Mouse (Mus musculus) ES-E14 (cell line): ENCODE results near the gene Serpinb8.

Source experiments
- CHD2 ChIP-seq: IDR thresholded peaks from 2 replicates; pipeline ENCODE4 v1.6.1; 2014; ENCODE audit warnings: mild to moderate bottlenecking, low read depth, low read length, inconsistent platforms
- ZC3H11A ChIP-seq: IDR thresholded peaks from 2 replicates; pipeline ENCODE4 v1.6.1; 2012; ENCODE audit warnings: low read depth, mild to moderate bottlenecking, inconsistent platforms, low read length, borderline replicate concordance
- ZNF384 ChIP-seq: IDR thresholded peaks from 2 replicates; pipeline ENCODE4 v1.6.1; 2012; ENCODE audit warnings: low read depth, low read length, inconsistent platforms

GRCm38 (mm10) chr1:107586196-107586595 is 3.6 kb upstream of the Serpinb8 start:
- TF ChIP-seq ZNF384: no peak
- TF ChIP-seq CHD2: no peak
- TF ChIP-seq ZC3H11A: no peak
